Mouse (Mus musculus): ENCODE data around the gene Epn2. TPM values are rescaled to one million over a fixed set of nuclear protein-coding genes. Genes with fewer than 3 reads are reported as not detected.

Gene Epn2
- polyA plus RNA-seq, 1 experiment, result 10.6 TPM

DNA sequence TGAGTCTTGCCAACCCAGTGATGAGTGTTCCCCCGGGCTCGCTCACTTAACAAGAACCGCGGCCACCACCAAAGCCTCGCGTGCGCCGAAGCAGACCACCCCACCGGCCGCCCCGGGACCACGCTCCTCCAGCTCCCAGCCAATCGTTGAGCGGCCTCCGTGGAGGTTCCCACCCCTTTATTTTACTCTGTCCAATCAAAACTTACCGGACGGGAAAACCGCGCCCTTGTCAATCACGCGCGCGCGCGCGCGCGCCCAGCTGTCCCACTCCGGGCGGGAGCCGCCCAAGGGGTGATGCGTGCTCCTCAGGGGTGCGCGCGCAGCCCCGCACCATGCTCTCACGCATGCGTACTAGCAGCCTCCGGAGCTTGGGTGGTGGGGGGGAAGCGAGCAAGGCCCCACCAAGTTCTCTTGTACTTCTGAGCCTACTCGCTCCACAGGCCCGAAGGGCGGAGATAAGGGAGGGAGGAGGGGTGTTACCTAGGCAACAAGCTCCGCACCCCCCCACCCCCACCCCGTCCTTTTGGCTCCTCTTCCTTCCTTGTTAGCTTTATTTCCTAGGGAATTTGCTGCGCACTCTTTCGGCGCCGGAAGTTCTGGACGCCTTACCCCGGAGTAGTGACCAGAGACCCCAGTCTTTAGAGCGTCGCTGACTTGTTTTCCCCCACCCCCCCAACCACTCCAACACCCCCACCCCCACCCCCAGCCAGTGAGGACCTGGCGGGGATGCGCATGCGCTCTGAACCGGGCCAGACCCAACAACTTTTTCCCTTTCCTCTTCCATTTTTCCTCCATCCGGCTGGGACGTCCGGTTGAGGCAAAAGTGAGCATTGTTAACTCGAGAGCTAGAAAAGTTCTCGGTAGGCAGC is 85.1 kb downstream of the Epn2 start, which contains the start of gene Mapk7:
Mapk7 (minus strand) TSS at position 278 of the 869 bp plus-strand sequence.
- DNase-seq (ENCODE audit: low read depth, low spot score), result peak; percentile 92
- WGBS, result under 1% methylated on average over 62 of the region's 62 CpGs

DNA sequence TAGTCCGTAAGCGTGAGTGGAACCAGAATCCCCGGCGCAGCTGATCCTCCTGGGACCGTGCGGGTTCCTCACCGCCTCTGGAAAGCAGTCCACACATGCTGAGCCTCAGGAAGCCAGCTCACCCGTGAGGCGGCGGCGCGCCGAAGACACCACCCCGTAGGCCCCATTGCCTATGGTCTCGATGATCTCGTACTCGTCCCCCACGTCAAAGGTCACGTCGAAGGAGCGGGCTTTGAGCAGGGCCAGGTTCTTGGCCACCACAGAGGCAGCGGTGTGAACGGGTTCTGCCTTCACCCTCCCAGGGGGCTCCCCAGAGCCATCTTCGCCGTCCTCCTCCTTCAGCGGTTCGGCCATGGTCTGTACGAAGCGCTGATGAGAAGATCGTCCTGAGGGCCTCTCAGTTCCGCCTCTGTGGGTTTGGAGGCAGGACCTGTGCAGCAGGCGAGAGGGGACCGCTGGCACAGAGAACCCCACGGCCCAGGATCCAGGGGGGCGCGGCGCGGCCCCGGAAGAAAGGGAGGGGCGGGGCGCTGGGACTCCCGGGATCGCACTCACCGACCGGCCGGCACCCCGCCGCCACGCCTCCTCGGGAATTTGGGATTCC is 85.9 kb downstream of the Epn2 start:
- WGBS, result 1% methylated on average over 49 of the region's 50 CpGs
- DNase-seq (ENCODE audit: low read depth, low spot score), result no peak

DNA sequence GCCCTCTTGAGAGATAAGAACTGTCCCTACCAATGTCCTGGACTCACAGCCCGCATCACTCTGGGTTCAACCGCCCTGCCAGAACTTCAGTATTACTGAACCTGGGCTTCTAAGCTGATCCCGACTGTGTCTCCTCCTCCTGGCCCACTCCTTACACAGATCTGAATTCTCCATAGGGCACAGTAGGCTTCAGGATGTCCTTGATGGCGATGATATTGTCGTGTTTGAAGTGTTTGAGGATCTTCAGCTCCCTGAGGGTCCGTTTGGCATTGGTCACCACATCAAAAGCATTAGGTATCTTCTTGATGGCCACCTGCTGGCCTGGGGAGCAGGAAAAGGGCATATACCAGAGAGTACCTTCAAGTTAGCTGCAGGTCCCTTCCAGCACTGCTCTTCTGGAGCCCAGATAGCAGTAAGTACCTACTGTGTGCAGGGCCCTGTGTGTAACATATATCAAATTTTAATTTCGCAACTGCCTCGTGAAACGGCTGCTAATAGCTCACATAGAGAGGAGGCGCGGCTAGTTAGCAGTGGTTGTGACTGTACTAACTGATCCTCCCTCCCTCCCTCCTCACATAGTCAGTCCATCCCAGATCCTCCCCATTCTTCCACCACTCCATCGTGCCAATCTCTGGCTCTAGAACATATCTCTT is 86.6 kb downstream of the Epn2 start:
- WGBS, result 55% methylated on average over 12 of the region's 12 CpGs
- no peak for DNase-seq (ENCODE audit: low read depth, low spot score)

DNA sequence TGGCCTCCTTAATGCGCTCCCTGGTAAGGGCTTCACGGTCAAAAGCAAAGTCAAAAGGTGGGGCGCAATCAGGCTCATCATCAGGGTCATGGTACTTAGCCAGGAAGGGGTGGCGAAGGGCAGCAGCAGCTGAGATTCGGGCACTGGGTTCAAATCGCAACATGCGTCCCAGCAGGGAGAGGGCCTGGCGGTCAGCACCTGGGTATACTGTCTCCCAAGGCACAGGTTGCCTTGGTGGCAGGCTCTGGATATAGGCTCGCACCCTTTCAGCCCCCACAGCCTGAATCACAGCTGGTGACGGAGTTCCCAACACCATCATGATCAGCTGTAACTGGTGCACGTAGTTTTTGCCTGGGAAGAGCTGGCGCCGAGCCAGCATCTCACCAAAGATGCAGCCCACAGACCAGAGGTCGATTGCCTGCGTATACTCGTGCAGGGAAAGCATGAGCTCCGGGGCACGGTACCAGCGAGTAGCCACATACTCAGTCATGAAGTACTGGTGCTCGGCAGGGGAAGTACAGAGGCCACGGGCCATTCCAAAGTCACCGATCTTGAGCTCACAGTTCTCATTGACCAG is 88.5 kb downstream of the Epn2 start:
- 88% methylated on average over 22 of the region's 22 CpGs for whole genome bisulfite sequencing
- no peak for DNase-seq (ENCODE audit: low read depth, low spot score)

DNA sequence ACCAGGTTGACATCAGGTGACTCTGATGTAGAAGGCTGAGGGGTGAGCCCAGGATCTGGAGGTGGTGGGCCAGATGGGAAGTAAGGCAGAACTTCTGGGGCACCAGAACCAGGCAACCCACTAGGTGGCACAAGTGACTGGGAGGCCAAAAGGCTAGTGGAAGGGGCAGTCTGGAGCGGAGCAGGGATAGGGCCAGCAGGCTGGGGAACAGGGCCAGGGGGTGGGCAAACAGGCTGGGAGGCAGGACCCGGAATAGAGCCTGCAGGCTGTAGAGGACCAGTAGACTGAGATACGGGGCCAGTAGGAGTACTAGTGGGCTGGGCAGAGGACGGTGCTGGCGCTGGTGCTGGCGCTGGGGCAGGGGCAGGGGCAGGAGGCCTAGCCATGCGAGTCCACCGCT is 89.6 kb downstream of the Epn2 start:
- WGBS, result 93% methylated on average over 8 of the region's 8 CpGs

DNA sequence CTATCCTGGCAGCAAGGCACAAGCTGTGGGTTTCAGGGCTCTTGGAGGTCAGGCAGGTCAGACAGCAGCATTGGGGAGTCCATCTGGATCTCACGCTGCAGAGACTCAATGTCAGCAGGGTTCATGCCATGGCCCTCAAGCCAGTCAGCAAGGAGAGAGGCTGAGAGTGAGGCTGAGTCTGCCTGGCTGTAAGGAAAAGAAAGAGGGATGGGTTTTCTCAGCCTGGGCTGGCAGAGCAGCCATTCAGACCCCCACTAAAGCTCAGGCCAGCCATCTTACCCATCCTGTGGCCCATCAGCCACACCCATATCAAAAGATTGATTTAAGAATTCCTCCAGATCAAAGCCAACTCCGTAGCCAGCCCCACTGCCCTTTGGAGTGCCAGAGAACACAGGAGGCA is 90.4 kb downstream of the Epn2 start:
- 89% methylated on average over 2 of the region's 2 CpGs for WGBS
- no peak for DNase-seq (ENCODE audit: low read depth, low spot score)

More for the DNA sequence above, 89.6 kb downstream of the Epn2 start:
- no peak for DNase-seq (ENCODE audit: low read depth, low spot score)

DNA sequence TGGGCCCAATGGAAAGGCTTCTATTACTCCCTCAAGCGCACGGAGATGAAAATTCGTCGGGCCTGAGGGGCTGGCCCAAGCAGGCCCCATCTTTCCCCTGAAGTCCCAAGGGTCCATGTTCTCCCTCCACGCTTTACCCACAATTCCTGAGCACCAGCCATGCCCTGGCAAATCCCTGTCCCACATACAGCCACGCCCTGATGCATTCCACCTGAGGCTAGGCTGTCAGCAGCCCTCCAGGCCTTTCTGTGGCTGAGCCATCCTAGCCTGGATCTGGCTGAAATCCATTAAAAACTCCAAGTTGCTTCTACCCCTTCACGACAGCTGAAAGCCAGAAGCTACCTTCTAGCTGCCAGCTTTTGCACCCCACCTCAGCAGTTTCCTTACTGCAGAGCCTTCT is 91.6 kb downstream of the Epn2 start:
- DNase-seq (ENCODE audit: low read depth, low spot score), result no peak
- WGBS, result 87% methylated on average over 7 of the region's 7 CpGs

DNA sequence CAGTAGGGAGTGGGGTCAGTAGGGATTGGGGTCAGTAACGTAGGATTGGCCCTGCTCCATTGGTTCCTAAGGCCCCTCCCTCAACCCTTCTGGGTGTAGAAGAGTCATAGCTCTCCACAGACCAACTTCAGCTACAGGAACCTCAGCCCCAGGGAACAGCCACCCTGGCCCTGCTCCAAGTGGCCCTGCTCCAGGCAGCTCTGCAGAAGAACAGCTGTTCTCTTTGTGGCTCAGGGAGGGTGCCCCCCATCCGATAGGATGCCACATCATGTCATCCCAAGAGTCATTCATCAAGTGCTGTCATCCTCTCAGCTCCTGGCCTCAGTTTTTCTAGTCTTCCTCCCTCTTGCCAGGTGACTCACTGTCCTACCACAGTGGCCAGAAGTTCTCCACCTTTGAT is 92.1 kb downstream of the Epn2 start:
- 35% methylated on average over 2 of the region's 2 CpGs for WGBS

DNA sequence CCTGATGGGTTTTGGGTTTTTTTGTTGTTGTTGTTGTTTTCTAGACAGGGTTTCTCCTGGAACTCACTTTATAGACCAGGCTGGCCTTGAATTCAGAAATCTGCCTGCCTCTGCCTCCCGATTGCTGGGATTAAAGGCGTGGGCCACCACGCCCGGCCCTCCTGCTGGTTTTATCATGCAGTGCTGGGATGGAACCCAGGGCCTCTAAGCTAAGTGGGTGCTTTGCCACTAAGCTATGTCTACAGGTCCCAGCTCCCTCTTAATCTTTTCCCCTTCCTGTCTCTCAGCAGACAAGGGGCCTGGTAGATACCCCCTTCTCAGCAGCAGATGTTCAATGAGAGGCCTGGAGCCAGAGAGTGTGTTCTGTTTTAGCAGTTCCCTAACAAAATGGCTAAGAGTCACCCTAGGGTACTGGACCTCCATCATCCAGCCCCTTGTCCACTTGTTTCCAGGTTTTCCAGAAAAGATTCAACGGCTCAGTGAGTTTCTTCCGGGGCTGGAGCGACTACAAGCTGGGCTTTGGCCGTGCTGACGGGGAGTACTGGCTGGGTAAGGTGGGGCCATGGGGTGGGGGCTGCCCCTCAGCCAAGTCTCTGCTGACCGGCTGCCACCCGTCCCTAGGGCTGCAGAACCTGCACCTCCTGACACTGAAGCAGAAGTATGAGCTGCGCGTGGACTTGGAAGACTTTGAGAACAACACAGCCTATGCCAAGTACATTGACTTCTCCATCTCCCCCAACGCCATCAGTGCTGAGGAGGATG is 92.8 kb downstream of the Epn2 start:
- no peak for DNase-seq (ENCODE audit: low read depth, low spot score)
- 83% methylated on average over 14 of the region's 14 CpGs for WGBS

More for the DNA sequence above, 92.1 kb downstream of the Epn2 start:
- DNase-seq (ENCODE audit: low read depth, low spot score), result no peak

DNA sequence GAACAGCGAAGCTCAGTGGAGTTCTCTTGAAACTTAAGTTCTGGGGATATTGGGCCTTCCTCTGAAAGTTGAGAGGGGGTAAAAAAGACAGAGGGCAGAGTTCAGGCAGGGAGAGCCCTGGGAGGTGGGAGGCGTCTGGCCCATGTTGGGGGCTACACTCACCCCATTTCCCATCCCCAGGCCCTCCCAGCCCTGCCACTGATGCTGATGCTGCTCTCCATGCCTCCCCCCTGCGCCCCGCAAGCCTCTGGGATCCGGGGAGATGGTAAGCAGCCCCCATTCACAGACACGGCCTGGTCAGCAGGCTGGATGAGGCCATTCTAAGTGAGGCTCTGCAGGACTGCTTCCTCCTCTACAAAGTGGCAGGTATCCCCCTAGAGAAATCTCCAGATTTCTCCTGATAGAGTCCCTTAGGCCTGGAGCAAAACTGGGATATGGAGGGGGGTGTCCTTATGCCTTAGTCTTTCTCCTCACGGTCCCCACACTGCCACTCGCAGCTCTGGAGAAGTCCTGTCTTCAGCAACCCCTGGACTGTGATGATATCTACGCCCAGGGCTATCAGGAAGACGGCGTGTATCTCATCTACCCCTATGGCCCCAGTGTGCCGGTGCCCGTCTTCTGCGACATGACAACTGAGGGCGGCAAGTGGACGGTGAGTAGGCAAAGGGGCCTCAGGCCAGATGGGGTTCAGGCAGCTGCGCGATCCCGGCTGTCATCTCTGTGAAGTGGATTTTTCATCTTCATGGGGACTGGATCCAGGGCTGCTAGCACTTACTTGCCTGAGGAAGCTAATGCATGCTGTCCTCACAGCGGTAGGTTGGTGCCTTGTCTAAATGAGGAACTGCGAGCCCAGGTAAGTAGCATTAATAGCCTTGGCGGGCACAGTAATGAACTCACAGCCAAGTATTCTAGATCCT is 93.7 kb downstream of the Epn2 start:
- no peak for DNase-seq (ENCODE audit: low read depth, low spot score)
- WGBS, result 83% methylated on average over 22 of the region's 22 CpGs

DNA sequence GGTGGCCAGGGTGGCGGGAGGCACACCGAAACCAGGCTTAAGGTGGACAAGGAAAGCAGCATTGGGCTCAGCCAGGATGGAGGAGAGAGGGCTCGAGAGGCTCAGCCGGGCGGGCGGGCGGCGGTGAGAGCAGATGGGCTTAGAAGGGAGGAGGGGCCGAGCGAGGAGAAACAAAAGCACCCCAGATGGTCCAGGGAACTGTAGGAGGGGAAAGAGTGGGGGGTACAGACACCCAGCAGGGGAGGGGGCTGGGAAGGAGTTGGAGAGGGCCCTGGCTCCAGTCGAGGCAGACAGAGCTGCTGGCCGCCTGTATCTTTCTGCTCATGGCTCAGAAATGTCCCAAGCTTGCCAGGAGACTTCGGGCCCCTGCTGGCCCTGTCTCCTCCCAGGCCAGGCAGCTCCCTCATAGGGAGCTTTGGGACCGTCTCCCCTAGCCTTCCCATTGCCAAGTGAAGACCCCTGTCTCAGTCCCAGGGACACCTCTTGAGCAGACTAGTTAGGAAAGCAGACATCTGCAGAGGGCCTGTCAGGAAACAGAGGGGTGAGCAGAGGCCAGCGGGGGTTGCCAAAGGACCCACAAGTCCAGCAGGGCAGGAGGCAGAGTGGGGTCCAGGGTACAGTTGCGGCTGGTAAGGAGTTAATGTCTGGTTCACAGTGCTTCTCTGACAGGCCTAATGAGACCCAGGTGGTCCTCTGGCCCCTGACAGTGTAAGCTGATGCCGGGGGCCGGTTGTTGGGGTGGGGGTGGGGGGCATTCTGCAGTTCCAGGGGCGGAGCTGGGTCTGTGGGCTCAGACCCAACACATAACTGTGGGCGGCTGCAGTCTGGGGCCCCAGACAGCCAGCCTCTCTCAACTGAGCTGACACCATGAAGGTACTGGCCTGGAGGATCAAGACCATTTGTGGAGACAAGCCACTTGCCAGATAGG is 94.6 kb downstream of the Epn2 start, which contains the start of gene Mfap4:
Mfap4 (plus strand) TSS at position 819 of the 928 bp plus-strand sequence.
- WGBS, result 47% methylated on average over 20 of the region's 20 CpGs
- no peak for DNase-seq (ENCODE audit: low read depth, low spot score)

DNA sequence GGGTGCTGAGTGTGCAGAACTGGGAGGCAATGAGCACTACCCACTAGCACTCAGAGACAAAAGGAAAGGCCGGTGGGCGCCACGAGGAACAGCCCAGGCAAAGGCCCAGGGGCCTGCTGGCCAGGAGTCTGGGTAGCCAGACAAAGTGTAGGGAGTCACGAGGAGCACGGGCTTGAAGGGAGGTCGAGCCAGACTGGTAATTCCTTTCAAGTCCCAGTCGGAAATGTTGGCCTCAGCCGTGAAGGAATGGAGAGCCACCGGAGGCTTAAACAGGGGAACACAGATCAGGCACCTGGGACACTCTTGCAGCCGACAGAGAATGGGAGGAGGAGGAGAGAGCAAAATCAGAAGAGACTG is 95.3 kb downstream of the Epn2 start:
- 41% methylated on average over 10 of the region's 10 CpGs for WGBS

DNA sequence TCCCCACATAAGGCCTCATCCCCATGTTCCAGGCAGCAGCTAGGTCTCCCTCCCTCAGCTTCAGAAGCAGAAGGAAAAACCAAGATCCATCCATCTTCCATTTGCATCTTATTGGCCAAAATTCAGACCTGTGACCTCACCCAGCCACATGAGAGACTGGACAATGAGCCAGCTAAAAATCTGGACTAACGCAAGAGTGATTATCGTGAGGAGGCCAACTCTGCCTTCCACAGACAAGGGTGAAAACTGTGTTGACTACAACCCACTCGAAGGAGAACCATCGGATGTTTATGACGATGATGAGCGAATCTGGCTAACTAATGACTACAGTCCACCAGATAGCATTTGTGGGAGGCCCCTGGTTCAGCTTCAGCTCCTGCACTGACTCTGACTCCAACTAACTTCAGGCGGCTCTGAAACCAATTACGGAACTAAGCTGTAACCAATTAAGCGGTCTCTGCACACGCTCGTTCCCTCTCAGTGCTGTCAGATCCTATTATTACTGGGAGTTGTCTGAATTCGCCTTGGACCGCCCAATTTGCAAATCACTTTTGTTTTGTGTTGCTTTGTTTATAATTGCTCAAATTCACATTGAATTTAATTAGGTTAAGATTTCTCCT is 96.2 kb downstream of the Epn2 start:
- no peak for DNase-seq (ENCODE audit: low read depth, low spot score)
- 85% methylated on average over 13 of the region's 13 CpGs for WGBS

More for the DNA sequence above, 95.3 kb downstream of the Epn2 start:
- no peak for DNase-seq (ENCODE audit: low read depth, low spot score)

DNA sequence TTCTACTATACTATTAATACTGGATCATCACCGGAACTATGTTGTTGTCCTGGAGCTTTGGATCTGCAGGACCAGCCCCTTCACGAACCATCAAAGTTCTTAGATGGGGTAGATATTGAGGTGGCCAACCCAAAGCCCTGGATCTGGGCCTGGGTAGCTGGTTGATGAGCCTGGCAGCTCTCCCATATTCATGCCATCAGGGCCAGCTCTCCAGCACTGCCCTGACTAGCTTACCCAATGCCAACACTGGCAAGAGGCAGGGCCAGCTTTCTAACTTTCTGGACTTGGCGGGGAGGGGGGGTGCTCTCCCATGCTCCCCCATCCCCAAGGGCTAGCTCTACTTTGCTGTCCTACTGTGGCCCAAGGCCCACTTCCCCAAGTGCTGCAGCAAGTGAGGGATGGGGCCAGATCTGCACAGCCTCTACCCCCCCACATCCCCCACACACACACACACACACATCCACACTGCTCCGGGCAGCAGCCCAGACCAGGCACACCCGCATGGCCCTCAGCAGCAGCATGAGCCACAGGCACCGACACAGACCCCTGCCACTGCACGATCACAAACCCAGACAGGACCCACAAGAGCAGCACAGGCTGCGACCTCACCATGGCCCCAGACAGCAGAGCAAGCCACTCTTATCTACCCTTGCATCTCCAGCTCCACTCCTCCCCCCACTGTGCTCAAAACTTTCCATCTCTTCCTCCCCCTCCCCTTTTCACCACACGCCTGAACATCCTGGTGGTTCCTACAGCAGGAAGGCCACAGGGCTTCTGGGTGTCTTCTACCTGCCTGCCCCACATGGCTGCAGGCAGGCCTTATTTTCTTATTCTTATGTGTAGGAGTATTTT is 98.0 kb downstream of the Epn2 start:
- WGBS, result 62% methylated on average over 9 of the region's 9 CpGs
- DNase-seq (ENCODE audit: low read depth, low spot score), result no peak

DNA sequence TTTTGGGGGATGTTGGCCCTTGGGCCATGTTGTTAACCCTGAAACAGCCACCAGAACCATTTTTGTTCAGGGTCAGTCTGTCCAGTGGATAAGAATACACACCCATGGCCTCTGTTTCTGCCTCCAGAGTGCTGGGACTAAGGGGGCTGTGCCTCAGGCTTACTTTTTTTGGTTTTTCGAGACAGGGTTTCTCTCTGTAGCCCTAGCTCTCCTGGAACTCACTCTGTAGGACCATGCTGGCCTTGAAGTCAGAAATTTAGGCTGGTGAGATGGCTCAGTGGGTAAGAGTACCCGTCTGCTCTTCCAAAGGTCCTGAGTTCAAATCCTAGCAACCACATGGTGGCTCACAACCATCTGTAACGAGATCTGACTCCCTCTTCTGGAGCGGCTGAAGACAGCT is 100.7 kb downstream of the Epn2 start:
- no peak for DNase-seq (ENCODE audit: low read depth, low spot score)
- WGBS, result 91% methylated on average over 4 of the region's 4 CpGs
